Mouse (Mus musculus): ENCODE results near the gene Zfp189.
A peak's percentile ranks its signal among the peaks of the same experiment; 100 is the strongest.

Gene Zfp189

GRCm38 (mm10) chr4:49539665-49540064 is 18.7 kb downstream of the Zfp189 start:
- DNase-seq: no peak

- DNase-seq: no peak
Measured at GRCm38 (mm10) chr4:49540966-49541365, 20.0 kb downstream of the Zfp189 start.

GRCm38 (mm10) chr4:49546026-49546425 is 25.1 kb downstream of the Zfp189 start:
- no peak for DNase-seq

- no peak for DNase-seq
Measured at GRCm38 (mm10) chr4:49546873-49547543, 26.0 kb downstream of the Zfp189 start.

- DNase-seq: no peak
Measured at GRCm38 (mm10) chr4:49547544-49548219, 26.7 kb downstream of the Zfp189 start.

- peak; percentile 89 for DNase-seq
Measured at GRCm38 (mm10) chr4:49549383-49549782, 28.4 kb downstream of the Zfp189 start, which contains the start of gene Aldob. Gene Aldob, minus strand, starts transcription at chr4:49549546.

- peak; percentile 52 for DNase-seq
Measured at GRCm38 (mm10) chr4:49553380-49553779, 32.4 kb downstream of the Zfp189 start.

GRCm38 (mm10) chr4:49557375-49557774 is 36.4 kb downstream of the Zfp189 start:
- DNase-seq: no peak

GRCm38 (mm10) chr4:49558181-49558580 is 37.2 kb downstream of the Zfp189 start:
- no peak for DNase-seq

- peak; percentile 95 for DNase-seq
Measured at GRCm38 (mm10) chr4:49559915-49560772, 39.2 kb downstream of the Zfp189 start.

GRCm38 (mm10) chr4:49567613-49568012 is 46.6 kb downstream of the Zfp189 start:
- peak; percentile 65 for DNase-seq

GRCm38 (mm10) chr4:49572194-49572593 is 51.2 kb downstream of the Zfp189 start:
- DNase-seq: no peak

Measured in kidney, adult 18-20 months (tissue).